ENCODE assay signal across 1 mouse cellular context in the genomic region with DNA sequence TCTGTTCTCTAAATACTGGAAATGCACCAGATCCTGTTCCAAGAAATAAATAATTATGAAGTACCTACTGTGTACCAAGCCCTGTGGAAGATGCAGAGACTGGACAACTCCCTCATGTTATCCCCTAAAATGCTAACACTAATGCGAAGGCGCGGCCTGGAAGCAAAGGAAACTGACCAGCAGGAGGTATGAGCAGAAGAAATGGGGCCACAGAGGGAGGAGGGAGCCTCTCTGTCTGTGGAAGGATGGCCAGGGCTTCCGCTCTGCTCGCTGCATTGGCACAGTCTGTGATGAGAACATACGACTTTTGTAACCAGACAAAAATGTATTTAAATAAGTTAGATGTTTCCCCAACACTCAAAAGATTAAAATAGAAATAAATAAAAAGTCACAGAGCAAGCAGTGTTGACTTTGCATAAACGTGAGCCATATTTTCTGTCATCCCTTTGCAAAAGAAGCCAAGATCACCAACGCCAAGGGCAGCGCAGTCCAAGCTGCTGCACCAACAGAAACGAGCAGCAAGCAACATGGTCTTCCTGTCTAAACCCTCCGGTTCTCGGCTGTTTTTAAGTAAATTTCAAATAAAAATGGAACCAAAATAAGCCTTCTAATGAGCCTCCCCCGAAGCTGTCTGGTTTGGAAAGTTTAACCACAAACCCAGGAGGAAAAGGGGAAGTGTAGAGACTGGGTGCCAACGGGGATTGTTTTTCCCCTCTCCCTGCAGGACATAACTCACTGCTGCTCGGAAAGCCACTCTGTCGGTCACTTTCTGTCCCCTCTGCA.
TF ChIP-seq lines count a peak whose summit lies in the region.

No protein-coding gene starts in this region.

TF ChIP-seq in CH12.LX, 34 proteins besides CTCF, POLR2A, EP300 and RAD21 (continued from another document):
- no peak for TF ChIP-seq ZC3H11A (IDR thresholded peaks at IDR 0.05; ENCODE audit: low read depth, low read length)
- no peak for TF ChIP-seq GABPA (IDR thresholded peaks at IDR 0.05; ENCODE audit: insufficient replicate concordance, low read depth, low read length)
- no peak for TF ChIP-seq SMC3 (IDR thresholded peaks at IDR 0.05; ENCODE audit: low read depth, low read length)
- TF ChIP-seq JUND (conservative IDR thresholded peaks at IDR 0.05; ENCODE audit: low read depth, low read length), result no peak
- no peak for TF ChIP-seq PAX5 (IDR thresholded peaks at IDR 0.05; ENCODE audit: low read length)
- TF ChIP-seq UBTF (IDR thresholded peaks at IDR 0.05; ENCODE audit: low read depth, low read length), result peak; percentile 37; the same call in 1 of the 2 replicates
- no peak for TF ChIP-seq ZNF384 (IDR thresholded peaks at IDR 0.05; ENCODE audit: low read depth, low read length)
- TF ChIP-seq ELF1 (IDR thresholded peaks at IDR 0.05; ENCODE audit: low read depth, low read length), result 0 out of 2 replicates have a peak, but pooled peaks have one; percentile 11
- TF ChIP-seq NRF1 (IDR thresholded peaks at IDR 0.05; ENCODE audit: low read depth, low read length), result no peak
- peak; percentile 70 for TF ChIP-seq MXI1 (IDR thresholded peaks at IDR 0.05; ENCODE audit: low read depth, low read length)
- TF ChIP-seq TCF12 (IDR thresholded peaks at IDR 0.05; ENCODE audit: low read depth, low read length), result peak; percentile 36; the same call in 1 of the 2 replicates
- no peak for TF ChIP-seq NELFE (IDR thresholded peaks at IDR 0.05; ENCODE audit: low read depth, low read length)
- TF ChIP-seq E2F4 (IDR thresholded peaks at IDR 0.05; ENCODE audit: insufficient replicate concordance, low read depth, low read length), result no peak
- 0 out of 2 replicates have a peak, but pooled peaks have one; percentile 16 for TF ChIP-seq MAFK (IDR thresholded peaks at IDR 0.05; ENCODE audit: insufficient replicate concordance, low read length)
